Mouse (Mus musculus) urinary bladder, postnatal 4 days (tissue): ENCODE data around the gene Pex5.
"Not testable (repeated sequence)": the region's sequence is repeated elsewhere in the genome, so short reads cannot be mapped to it uniquely, and the experiment has no call there.

Source experiments
- DNase-seq, 2 experiments: peaks; one replicate each; pipeline ENCODE4 v3.0.0; 2021 to 2022; ENCODE audit warnings: low spot score in 2 of 2

Pex5 gene

GRCm38 (mm10) chr6:124427289-124427688 is 12.4 kb upstream of the Pex5 start:
- no peak for DNase-seq

DNA sequence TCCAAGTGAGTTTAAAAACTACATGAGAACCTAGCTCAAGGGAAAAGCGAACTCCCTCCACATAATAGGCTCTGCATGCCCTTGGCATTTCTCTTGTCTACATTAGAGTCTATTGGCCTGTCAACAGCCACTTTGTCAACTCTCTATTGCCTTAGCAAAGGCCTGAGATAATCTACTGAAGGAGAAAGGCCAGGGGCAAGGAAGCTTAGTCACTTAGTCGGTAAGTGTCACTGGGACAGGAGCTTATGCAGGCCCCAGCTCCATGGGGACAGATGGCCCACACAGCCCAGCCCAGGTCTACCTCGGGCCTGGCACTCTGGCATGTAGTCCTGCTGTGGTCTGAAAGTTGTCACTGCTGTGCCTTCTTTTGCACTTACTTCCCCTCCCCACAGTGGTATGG is 11.7 kb upstream of the Pex5 start:
- DNase-seq, result no peak

DNA sequence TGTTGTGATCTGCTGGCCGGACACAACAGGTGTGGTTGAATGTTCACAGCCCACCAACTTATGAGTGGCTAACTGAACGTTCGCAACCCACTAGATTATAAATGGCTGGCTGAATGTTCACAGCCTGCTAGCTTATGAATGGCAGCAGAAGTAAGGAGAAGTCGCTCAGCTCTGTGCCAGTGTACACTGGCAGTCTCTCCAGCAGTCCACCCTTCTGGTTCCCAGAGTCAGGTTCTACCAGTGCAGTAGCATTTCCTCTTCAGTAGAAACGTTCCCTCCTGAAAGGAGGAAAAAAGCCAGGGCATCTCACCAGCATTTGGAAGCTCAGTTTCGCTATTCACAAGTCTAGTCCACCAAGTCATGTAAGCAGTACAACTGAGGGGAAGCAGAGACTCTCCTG is 10.7 kb upstream of the Pex5 start:
- no peak for DNase-seq

GRCm38 (mm10) chr6:124425042-124425441 is 10.2 kb upstream of the Pex5 start:
- not testable (repeated sequence) for DNase-seq

DNA sequence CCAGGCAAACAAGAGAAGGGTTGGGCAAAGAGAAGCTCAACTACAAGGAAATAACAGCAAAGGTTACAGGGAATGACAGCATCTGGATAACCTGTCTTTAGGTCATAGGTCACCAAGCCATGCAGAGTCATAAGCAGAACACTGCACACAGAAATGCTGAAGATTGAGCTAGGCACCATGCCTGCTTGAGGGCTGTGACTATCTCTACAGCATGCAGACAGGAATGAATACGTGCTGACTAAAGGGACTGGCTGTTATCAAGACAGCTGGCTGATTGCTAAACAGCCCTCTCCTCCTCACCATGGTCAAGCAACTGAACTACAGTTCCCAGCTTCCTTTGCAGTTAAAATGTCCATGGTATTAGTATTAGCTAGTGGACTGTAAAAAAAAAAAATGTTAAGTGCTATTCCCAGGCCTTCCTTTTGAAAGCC is 9.2 kb upstream of the Pex5 start:
- no peak for DNase-seq

DNA sequence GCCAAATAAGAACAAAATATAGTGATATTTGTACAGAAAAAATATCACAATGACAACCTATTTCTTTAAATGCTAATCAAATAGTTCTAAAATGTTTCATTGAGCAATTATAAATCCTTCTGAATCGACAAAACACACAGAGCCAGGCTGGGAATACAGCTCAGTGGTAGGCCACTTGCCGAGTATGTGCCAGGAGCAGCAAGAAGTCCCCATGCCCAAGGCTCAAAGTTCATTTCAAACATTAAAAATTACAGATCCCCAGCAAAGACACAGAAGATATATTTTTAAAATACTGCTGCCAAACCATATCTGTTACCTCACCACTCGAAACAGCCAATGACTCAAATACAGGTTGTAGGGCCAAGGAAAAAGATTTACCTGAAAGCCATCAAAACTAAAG is 3.8 kb upstream of the Pex5 start:
- DNase-seq, result no peak

GRCm38 (mm10) chr6:124415347-124416088 is 651 bp upstream of the Pex5 start:
- DNase-seq, result peak; percentile 70 to 82

DNA sequence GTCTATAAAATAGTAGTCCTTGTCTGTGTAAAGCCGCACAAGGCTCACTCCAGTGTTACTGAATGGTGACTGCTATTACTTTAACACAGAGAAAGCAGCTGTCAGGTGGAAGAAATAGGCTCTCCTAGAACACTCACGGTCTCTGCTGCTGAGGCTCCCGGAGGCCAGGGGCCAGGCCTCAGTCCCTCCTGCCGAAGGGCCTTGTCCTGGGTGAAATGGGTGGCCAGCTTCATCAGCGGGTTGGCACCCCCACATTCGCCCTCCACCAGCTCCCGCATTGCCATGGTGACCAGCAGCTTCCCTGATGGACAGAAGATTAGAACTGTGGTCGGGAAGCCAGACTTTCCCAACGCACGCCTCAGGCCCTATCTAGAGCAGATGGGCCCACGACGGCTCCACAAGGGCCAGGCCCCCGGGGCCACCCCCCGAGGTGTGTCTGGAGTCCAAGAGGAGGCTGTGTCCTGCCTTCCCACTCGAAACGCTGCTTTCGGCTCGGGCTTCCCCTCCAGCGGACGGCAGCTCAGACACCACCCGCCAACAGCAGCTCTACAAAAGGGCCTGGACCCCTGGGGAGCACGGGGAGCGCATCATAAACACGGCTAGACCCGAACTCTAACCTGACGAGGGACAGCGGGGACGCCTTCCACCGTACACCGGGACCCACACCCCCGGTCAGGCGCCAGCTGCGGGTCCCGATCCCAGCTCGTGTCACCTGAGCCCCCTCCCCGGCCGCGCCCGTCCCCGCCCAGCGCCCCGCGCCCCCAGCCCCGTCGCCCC is 529 bp downstream of the Pex5 start:
- peak; percentile 40 to 61 for DNase-seq

- DNase-seq, result no peak
These were observed 1.1 kb downstream of the Pex5 start for GRCm38 (mm10) chr6:124413770-124414149.

- DNase-seq, result no peak
These were observed 6.5 kb downstream of the Pex5 start for GRCm38 (mm10) chr6:124408355-124408754.

DNA sequence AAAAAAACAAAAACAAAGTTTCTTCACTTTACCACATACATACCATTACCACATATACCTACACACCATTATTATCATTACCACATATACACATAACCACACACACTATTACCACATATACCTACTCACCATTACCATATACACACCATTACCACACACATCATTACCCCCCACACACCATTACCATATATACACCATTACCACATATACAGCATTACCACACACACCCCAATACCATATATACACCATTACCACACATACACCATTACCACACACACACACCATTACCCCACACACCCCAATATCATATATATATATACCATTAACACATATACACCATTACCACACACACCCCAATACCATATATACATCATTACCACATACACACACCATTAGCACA is 7.7 kb downstream of the Pex5 start:
- no peak for DNase-seq

GRCm38 (mm10) chr6:124406326-124406725 is 8.5 kb downstream of the Pex5 start:
- no peak for DNase-seq

DNA sequence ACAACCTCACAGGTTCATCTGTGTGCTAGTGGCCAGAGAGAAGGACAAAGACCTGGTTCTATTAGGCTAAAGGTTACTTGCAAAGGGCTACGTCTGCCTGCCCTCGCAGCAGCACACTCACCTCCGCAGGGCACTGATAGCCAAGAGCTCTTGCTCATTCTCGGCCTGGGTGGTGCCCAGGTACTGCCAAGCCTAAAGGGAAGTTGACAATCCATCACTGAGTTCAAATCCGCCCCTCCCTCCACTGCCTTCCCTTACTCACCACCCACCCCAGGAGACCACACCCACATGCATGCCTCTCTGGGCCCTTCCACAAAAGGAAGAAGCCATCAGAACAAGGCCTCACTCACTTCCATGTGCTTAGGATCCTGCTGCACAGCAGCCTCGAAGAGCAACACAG is 15.1 kb downstream of the Pex5 start:
- no peak for DNase-seq

DNA sequence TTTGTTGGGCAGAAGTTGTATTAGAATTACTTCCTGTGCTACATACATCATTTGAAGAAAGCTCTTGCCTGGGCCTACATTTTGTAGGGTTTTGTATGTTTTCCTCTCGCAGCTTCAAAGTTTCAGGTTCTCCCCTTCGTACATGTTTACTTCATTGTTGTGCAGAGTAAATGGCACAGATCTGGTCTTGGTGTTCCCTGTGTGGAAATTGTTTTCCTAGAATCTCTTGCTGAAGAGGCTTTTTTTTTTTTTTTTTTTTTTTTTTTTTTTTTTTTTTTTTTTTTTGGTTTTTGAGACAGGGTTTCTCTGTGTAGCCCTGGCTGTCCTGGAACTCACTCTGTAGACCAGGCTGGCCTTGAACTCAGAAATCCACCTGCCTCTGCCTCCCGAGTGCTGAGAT is 19.9 kb downstream of the Pex5 start:
- not testable (repeated sequence) for DNase-seq

DNA sequence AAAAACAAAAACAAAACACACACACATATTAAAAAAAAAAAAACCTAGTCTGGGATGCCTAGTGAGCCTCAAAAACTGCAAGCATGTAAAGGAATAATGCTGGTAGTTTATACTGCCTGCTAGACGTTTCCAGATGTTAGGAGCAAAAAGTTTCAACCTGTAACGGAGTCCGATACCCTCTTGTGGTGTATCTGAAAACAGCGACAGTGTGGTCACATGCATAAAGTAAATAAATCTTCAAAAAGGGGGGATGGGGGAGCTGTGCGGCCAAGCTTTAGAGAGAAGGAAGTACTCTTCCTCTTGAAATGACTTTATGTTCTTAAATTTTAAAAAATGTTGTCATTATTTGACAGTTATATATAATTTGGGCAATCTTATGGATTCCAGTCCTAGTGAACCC is 34.7 kb downstream of the Pex5 start:
- DNase-seq, result no peak

GRCm38 (mm10) chr6:124379331-124379730 is 35.5 kb downstream of the Pex5 start:
- no peak for DNase-seq

GRCm38 (mm10) chr6:124377494-124378255 is 37.2 kb downstream of the Pex5 start:
- DNase-seq, result no peak

DNA sequence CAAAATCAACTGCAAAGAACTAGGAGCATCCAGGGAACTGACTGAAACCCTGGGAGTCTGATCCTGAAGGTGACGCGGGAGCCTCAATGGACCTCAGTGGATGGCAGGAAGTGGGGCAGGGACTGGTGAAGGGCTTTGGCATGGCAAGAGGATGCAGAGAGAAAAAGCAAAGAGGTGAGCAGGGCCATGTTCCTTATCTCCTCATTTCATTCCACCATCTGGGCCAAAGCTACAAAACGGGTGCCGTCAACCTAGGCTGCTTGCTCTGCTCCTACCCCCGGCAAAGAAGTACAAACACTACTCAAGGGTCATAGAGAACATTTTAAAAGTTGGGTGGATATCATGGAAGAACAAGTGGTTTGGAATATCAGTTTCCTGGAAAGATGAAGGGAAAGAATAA is 38.6 kb downstream of the Pex5 start:
- DNase-seq, result no peak

DNA sequence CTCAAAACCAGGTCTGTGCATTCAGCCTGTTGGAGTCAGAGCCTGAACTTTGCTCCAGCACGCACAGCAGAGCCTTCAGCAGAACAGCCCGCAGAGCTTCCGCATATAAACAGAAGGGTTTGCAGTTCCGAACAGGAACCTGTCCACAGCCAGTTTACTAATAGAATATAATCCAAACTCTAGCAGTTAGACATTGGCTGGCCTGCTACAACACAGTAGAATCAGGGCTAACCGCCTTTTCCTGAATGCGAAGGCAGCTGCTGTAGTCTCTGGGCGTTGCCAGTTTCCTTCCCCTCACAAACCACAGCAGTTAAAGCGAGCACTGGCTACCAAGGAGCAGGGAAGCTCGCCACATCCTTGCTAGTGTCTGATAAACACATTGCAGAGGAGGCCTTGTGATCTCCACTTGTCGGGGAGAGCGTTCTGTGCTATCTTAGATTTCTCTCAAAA is 39.4 kb downstream of the Pex5 start:
- no peak for DNase-seq

- DNase-seq, result no peak
These were observed 40.2 kb downstream of the Pex5 start for GRCm38 (mm10) chr6:124374683-124375082.

DNA sequence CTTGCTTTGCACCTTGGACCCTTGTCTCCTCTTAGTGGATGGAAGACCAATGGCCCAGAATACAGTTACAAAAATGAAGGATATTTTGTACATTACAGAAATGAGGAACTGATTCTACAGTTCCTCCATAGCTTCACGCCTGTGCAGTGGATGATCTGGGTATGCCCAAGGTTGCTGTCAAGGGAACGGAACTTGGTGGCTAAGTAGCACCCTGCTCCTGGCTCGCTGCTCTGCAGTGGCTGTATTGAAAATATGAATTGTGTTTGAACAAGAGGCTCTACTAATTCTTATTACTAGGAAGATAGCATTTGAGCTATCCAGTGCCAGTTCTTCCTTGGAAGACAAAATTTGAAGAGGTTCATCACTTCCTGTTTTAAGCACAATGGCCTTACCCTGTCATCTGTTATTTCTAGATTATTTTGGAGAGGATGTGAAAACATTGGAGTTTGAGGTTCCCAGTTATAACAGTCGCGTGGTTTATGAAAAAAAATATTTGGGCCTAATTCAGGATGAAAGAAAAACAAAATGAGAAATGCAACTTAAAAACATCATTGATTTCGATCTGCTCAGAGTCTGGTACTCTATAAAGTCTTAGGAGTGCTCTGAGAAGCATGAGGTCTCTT is 41.2 kb downstream of the Pex5 start:
- no peak for DNase-seq

GRCm38 (mm10) chr6:124364328-124364727 is 50.5 kb downstream of the Pex5 start:
- DNase-seq, result no peak
